Mouse (Mus musculus) myocyte (in vitro differentiated cells): ENCODE measurements around the gene Zfp324.

Experiments used
- MAX ChIP-seq: IDR thresholded peaks from one replicate; pipeline ENCODE4 v1.6.1; 2011; ENCODE audit warnings: low read depth, mild to moderate bottlenecking, control low read depth
- MYOD1 ChIP-seq, 3 experiments: IDR thresholded peaks; one replicate each; pipeline ENCODE4 v1.6.1; 2011; ENCODE audit warnings: control low read depth in 2 of 3, low read depth in 2 of 3, mild to moderate bottlenecking in 2 of 3, moderate library complexity in 1 of 3; ENCODE audit not compliant: insufficient read length in 2 of 3, control insufficient read depth in 1 of 3
- POLR2A ChIP-seq: IDR thresholded peaks from one replicate; pipeline ENCODE4 v1.6.1; 2011; ENCODE audit warnings: low read depth, mild to moderate bottlenecking, control low read depth, moderate library complexity; ENCODE audit not compliant: insufficient read length
- POLR2AphosphoS2 ChIP-seq: IDR thresholded peaks from one replicate; pipeline ENCODE4 v1.6.1; 2011; ENCODE audit warnings: low read depth, control low read depth; ENCODE audit not compliant: insufficient read length
- TCF12 ChIP-seq: IDR thresholded peaks from one replicate; pipeline ENCODE4 v1.6.1; 2011; ENCODE audit warnings: mild to moderate bottlenecking, control low read depth; ENCODE audit not compliant: poor library complexity, insufficient read depth, severe bottlenecking
- TCF3 ChIP-seq: IDR thresholded peaks from one replicate; pipeline ENCODE4 v1.6.1; 2011; ENCODE audit warnings: low read depth, control low read depth; ENCODE audit not compliant: insufficient read length
- USF1 ChIP-seq: IDR thresholded peaks from one replicate; pipeline ENCODE4 v1.6.1; 2011; ENCODE audit warnings: low read depth, mild to moderate bottlenecking, control low read depth, moderate library complexity

DNA sequence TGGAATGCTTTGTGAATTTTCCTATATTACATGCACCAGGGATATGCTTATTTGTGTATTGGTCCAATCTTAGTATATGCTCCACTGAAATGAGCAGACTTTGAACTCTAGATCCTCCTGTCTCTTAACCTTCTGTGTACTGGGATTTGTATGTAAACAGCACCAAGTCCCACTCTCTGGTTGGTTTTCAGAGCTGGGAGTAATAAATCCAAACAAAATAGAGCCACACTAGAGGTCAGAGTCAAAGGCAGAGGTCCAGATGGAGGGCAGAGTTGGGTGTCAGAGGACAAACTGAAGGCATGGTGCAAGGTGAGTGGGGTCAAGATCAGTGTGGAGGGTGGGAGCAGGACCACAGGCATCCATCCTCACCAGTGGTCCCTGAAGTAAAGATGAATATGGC, 30.2 kb downstream of the Zfp324 start:
- no peak for TF ChIP-seq POLR2A
- no peak for TF ChIP-seq MYOD1 (IDR thresholded peaks at IDR 0.05; ENCODE audit: control insufficient read depth in 1 of 3, insufficient read length in 2 of 3, low read depth in 2 of 3)
- no peak for TF ChIP-seq MAX
- no peak for TF ChIP-seq USF1
- no peak for TF ChIP-seq TCF12
- TF ChIP-seq POLR2AphosphoS2, result no peak
- no peak for TF ChIP-seq TCF3
